Mouse (Mus musculus) urinary bladder, postnatal 4 days (tissue): Measurements from ENCODE around the gene Hdgfl1.

Source experiments
- DNase-seq, 2 experiments: peaks; one replicate each; pipeline ENCODE4 v3.0.0; 2021 to 2022; ENCODE audit warnings: low spot score in 2 of 2

Gene Hdgfl1

DNA sequence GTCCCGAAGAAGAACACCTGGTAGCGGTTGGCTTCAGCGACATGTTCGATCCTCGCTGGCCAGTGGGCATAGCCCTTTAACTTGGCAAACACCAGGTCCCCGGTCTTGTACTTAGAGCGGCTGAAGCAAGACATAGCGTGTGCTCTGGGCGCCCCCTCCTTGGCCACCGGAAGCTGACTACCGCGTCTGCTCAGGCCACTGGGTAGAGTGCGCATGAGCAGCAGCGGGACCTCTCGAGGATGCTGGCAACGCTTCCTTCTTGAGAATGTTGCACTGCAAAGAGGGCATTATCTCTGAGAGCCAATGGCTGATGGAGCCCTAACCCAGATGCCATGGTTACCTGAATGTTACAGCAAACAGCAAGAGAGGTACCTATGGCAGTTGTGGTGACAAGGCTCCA lies at the start of gene Hdgfl1:
TSS of gene Hdgfl1 (minus strand) at position 211 of the 400 bp plus-strand sequence.
- no peak for DNase-seq

DNA sequence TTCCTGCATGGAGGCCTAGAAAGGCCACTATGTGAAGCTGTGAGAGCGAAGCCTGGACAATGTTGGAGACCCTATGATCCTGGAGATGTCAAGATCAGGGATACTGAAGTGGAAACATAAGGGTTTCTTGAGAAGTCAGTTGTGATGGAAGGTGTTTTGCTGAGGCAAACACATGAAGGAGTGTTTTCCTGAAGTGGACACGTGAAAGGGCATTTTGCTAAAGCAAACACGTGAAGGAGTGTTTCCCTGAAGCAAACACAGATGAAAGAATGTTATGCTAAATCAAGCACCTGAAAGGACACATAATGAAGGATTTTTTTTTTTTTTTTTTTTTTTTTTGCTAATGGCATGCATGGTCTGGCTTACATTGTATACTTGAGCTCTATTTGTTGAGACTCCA lies 25.5 kb upstream of the Hdgfl1 start:
- no peak for DNase-seq

DNA sequence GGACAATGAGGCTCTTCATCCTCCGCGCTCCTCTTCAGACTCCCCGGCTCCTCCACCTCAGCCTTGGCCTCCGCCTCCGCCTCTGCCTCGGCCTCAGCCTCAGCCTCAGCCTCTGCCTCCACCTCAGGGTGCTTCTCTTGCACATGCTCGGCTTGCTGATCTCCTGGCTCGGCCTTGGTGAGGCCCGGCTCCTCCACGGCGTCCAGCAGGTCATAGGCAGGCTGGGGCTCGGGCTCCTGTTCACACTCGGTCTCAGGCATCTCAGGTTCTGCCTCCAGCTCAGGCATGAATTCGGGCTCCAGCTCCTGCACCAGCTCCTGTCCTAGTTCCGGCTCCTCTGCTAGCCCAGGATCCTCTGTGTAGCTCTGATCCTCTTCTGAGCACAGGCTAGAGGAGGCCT lies 541 bp downstream of the Hdgfl1 start:
- peak in 1 of 2 experiments; percentile 58 for DNase-seq

DNA sequence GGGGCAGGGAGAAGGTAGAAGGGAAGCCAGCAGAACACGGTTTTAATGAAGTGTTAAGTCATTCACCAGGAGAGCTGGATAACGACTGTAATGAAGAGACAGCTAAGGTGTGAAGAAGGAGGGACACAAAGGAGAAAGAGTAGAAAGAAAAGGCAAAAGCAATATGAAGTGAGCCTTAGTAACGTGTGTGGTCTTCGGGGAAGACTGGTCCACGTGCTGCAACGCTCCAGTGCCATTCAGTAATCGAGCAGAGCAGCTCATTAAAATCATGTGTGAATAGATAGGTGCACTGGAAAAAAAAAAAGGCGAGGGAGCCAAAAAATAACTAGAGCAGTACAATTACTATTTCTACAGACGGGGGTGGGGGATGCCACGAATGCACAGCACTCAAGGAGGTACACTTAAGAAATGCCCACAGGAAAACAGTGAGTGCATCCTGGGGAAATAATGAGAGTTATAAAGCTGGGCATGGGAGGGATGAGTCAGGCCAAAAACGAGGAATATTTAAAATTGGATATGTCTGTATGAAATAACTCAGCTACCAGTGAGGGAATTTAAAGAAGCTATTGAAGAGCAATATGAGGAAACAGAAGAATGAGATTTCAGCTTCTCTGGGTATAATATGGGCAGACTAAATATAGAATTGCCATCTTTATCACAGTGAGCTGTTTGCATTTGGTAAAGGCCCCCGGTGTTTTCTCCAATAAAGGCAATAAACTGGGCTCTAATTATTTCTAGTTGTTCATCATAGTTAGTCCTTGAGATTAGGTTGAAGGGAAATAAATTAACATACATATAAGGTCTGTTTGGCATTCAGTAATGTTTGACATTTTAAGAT lies 7.8 kb downstream of the Hdgfl1 start:
- no peak for DNase-seq

DNA sequence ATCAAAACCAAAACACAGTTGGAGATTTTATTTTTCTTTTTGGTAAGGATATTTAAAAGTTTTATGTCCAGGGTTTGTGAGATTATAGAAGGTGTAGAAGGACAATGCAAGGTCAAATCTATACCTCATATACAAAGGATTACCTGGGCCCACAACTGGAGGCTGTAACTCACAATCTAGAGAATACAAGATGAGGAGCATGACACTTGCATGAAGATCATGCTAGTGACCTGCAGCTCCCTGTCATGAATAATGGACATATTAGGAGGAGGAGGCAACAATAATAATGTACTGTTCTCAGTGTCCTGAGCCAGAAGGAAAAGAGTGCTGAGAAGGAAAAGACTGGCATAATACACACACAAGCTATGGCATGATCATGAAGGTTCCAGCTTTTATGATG lies 17.1 kb downstream of the Hdgfl1 start:
- DNase-seq = no peak

DNA sequence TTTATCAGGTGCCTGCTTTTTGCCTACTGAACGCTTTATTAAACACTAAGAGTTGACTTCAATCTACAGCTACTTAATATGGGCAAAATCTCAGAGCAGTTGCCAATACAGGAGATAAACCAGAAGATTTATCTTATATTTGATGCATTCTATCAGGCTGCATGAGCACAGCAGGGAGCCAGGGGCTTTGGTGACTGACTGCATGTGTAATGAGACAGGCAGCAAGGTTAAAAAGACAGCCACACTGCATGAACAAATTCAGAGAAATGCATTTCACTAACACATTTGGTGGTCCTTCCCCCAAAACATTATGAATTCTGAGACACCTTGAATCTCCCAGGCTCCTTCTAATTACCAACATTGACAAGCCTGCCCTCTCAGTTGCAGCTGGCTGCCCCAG lies 17.6 kb downstream of the Hdgfl1 start:
- no peak for DNase-seq

DNA sequence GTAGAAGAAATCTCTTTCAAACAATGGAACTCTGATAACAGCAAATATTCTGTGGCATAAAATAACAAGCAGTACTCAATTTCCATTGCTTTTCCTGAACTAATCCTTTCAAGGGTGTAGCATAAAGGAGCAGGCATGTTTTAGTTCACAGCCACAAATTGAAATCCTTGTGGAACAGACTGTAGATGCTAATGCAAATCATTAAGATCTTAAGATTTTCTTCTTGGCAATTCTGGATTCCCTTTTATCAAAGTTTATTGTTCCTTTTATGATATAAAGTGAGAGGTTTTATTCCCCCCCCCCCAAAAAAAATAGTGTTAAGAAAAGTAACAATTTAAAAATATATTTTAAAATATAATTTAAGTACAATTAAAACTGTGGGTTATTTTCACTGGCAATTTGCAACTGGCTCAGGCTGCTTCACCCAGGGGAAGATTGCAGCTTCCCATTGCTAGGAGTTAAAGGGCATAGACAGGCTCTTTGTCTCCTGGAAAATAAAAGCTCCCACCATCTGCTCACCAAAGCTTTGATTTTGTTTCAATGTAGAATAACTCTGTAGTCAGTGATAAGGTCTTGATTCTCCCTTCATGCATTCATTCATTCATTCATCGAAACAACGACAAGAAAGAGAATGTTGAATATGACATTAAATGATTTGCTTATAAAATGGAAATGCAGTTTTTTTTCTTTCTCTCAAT lies 24.1 kb downstream of the Hdgfl1 start:
- DNase-seq = no peak

DNA sequence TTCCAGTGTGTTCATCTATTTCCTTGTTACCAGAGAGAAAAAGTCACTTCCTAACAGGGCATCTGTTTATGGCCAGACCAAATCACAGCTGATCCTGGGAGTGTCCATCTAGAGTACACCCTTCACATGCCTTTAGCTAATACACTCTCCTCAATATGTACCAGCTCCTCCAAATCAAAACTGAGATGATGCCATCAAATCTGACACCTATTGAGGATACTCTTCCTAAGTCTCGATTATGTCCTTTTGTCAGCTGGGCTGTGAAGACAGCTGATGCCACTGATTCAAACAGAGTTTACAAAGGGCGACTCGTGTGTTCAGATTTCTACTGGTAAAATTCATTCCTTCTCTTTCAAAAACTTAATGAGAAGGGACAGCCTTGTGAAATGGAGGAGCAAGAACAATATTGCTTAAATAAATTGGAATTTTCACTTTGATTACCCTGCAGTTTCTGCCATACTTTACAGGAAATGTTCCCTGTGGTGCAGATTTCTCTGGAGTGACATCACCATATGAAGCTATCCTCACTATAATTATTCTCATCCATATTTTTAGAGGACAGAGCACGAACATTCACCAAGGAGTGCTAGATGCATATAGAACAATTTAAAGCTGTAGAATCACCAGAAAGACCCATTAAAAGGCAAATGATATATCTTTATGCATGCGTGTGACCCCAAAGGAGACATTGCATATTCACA lies 24.8 kb downstream of the Hdgfl1 start:
- DNase-seq = no peak

DNA sequence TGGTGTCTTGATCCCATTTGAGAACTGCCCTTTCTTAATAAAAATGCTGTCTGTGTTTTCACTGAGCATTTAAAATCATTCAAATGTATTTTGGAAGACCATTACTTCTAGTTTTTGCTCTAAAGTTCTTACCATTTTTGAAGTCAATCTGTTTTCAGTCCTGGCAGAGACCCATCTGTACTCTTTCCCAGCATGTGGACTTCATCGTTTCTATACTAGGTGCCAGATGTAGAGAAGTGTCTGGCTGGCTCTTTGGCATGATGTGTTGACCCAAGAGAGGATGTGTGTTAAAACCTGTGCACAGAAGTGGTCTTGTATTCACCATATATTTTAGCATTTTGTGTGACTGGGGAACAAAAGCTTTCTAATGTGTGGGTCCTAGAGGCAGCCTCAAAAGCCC lies 25.9 kb downstream of the Hdgfl1 start:
- no peak for DNase-seq

DNA sequence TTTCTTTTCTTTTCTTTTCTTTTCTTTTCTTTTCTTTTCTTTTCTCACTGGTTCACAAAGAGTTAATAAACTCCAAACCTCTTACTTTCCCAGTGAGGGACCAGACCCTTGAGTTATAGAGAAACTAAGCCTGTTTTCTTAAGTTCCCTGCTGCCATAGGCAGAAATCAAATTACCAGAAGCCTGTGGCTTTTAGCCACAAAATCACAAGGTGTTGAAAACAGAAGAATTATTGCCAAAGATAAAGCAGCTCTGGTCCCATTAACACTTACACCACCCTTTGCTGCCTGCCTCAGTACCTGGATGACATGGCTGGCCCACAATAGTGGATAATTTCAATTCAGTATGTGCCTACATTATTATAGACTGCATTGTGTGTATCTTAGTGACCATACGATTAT lies 35.0 kb downstream of the Hdgfl1 start:
- DNase-seq = no peak

DNA sequence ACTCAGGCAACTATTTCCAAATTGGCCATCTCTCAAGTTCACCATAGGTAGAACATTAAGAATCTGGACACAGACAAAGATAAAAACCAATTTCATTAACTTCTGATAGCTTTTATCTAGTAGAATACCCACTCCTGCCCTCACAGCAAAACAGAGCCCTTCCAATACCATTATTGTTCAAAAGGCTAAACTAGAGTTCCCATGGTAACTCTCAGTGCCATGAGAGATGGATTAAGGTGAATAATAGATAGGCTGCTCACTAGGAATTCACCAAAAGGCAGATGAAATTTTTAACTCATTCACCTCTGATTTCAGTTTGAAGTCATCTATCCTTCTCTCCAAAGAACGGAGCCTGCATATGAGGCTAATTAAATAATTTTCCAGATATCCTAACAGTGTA lies 45.7 kb downstream of the Hdgfl1 start:
- DNase-seq = no peak

DNA sequence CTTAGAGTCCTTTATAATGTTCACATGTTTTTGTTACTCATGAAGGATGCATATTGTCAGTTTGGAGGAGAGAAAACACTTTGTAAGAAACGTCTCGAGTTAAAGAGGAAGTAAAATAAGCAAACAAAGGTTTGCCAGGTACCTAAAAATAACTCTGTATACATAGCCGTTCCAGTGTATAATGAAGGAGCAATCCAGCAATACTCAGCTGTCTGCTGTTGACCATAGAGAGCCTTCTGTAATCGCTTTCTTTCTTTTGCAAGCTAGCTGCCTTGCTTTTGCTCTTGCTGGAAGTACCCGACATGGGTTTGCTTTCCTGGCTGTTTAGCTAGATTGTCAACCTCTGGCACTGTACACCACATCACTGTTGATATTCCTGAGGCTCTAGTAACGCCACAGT lies 48.6 kb downstream of the Hdgfl1 start:
- no peak for DNase-seq

DNA sequence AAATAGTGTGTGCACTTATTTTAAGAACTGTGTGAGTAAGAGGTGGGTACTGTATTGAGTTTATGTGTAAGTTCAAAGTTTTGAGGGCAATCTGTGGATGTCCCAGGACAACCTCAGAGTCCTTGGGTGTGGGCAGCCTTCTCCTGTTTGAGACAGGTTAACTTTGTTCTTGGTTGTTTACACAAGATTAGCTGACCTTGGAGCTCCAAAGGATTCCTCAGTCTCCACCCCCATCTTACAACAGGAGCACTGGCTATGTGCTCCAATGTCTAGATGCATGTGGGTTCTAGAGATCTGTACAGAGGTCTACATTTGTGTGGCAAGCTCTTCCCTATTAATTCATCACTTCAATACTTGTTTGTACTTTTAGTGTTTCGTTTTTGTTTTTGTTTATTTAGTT lies 49.0 kb downstream of the Hdgfl1 start:
- DNase-seq = no peak

DNA sequence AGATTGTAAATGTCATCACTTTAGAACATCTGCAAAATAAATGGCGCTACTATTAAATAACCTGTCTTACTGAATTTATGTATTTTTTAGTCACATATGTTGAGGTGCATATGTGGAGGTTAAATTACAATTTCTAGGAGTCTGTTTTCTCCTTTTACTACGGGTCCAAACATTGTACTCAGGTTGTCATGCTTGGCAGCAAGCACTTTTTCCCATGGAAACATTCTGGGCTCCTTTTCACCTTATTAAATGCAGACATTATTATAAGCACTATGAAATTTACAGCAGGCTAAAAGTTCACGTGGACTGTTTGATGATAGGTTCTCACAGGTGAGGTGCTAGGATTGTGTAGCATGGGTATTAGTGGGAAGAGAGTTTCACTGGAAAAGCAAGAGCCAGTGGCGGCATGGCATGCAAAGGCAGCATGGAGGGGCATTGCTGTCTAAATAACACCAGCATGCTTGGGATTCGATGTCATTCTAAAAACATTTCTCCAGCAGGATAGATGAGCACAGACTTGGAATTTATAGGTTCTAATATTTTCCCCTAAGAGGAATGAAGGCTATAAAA lies 50.7 kb downstream of the Hdgfl1 start:
- DNase-seq = no peak
